Mouse (Mus musculus) cortical plate, adult 2 months (tissue): ENCODE measurements at regions not wholly inside any gene's neighbourhood (a gene's known extent, or its start where the extent isn't known, plus 50 kb on each side); places are given as distances from the start of the nearest gene placed in this dataset.

Experiments used
- CTCF ChIP-seq: fragments of 200-500 bp; IDR thresholded peaks from 2 replicates; pipeline ENCODE4 v1.5.1; 2011; ENCODE audit warnings: mild to moderate bottlenecking, control low read depth, low read length; ENCODE audit not compliant: insufficient read depth; ENCODE audit errors: extremely low read depth
- POLR2A ChIP-seq: fragments of 200-500 bp; IDR thresholded peaks from 2 replicates; pipeline ENCODE4 v1.6.1; 2011; ENCODE audit warnings: mild to moderate bottlenecking, low read length, control low read depth; ENCODE audit not compliant: insufficient read depth; ENCODE audit errors: extremely low read depth

GRCm38 (mm10) chr2:15150823-15151222 is 96.0 kb upstream of the Nsun6 start:
- TF ChIP-seq CTCF (no peak), POLR2A (no peak)
